Mouse (Mus musculus) liver, embryonic 12.5 days (tissue): ENCODE measurements at regions not wholly inside any gene's neighbourhood (a gene's known extent, or its start where the extent isn't known, plus 50 kb on each side); places are given as distances from the start of the nearest gene placed in this dataset.

Experiments used
- ATAC-seq: fragments of 200-750 bp; cut with Nextera tagmentation; 2 replicates; pipeline ENCODE4 v1.8.0; 2017; ENCODE audit warnings: moderate number of reproducible peaks, mild to moderate bottlenecking, moderate library complexity
- H3K27ac ChIP-seq: fragments of 300-500 bp; sonication (generic); 2 replicates; pipeline ENCODE4 v1.5.1; 2016; ENCODE audit warnings: mild to moderate bottlenecking
- H3K27me3 ChIP-seq: fragments of 300-500 bp; sonication (generic); replicated peaks from 2 replicates; pipeline ENCODE4 v1.6.1; 2016; ENCODE audit warnings: mild to moderate bottlenecking, moderate library complexity
- H3K36me3 ChIP-seq: fragments of 300-500 bp; sonication (generic); 2 replicates; pipeline ENCODE4 v1.6.1; 2016; ENCODE audit warnings: mild to moderate bottlenecking, moderate library complexity
- H3K4me1 ChIP-seq: fragments of 300-500 bp; sonication (generic); 2 replicates; pipeline ENCODE4 v1.6.1; 2016
- H3K4me2 ChIP-seq: fragments of 300-500 bp; sonication (generic); 2 replicates; pipeline ENCODE4 v1.6.1; 2016; ENCODE audit warnings: mild to moderate bottlenecking, moderate library complexity
- H3K4me3 ChIP-seq: fragments of 300-500 bp; sonication (generic); 2 replicates; pipeline ENCODE4 v1.5.1; 2016; ENCODE audit warnings: mild to moderate bottlenecking, moderate library complexity
- H3K9ac ChIP-seq: fragments of 300-500 bp; sonication (generic); 2 replicates; pipeline ENCODE4 v1.6.1; 2016; ENCODE audit warnings: mild to moderate bottlenecking, moderate library complexity
- H3K9me3 ChIP-seq: fragments of 300-500 bp; sonication (generic); replicated peaks from 2 replicates; pipeline ENCODE4 v1.6.1; 2016; ENCODE audit warnings: mild to moderate bottlenecking, moderate library complexity
- WGBS: fragments of 180-500 bp; shearing (Covaris S2); methylation state at CpG from one replicate; pipeline ENCODE4 v1.1.7; 2016; ENCODE audit not compliant: insufficient replicate concordance; 5-methylcytosine and 5-hydroxymethylcytosine counted together

DNA sequence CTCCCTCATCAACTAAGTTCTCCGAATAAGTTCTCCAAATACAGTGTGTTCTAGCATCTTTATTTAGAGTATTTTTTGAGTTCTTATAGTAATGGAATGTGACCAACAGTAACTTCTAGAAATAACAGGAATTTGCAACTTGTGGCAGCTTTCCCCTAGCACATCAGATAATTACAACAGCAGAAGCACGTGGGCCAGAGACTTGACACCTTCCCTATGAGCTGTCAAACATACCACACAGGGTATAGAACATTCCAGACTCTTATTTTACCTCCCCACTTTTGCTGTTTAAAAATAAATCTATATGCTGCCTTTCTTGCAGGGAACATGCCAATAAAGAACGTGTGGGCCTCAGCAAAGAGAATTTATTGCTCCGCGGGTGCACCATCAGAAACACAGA, 77.4 kb upstream of the Commd8 start:
- H3K4me1 ChIP-seq = no peaks in the 10 kb centered on the region
- peaks cover 41% of the 10 kb centered on the region for H3K36me3 ChIP-seq
- no peaks in the 10 kb centered on the region for H3K9me3 ChIP-seq
- H3K4me3 ChIP-seq = no peak overlapping the region
- no peaks in the 10 kb centered on the region for H3K27me3 ChIP-seq
- H3K4me2 ChIP-seq = no peak overlapping the region
- H3K27ac ChIP-seq = no peak overlapping the region
- no peak overlapping the region for H3K9ac ChIP-seq
- 79% methylated on average over 5 of the region's 5 CpGs for WGBS
- ATAC-seq = no peak

DNA sequence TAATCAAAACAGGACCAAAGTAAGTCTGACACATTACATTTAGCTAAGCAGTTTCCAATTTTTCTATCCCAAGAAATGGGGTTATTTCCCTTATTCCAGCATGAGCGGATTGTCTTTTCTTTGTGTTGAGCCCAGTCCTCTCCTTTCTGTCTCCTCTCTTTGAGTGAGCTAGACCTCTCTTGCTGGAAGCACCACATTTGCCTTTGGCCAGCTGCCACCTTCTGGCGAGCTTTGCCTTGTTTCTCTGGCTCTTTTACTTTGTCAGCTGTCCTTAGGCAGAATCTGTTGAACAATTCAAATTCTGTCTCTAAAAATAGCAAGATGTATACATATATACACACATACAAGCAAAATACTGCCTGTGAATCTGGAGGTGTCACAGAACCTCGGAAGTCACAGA, 76.1 kb upstream of the Commd8 start:
- no peaks in the 10 kb centered on the region for H3K9me3 ChIP-seq
- no peak overlapping the region for H3K4me3 ChIP-seq
- no peak overlapping the region for H3K4me2 ChIP-seq
- ATAC-seq = no peak
- WGBS = 74% methylated on average over 3 of the region's 3 CpGs
- no peak overlapping the region for H3K27ac ChIP-seq
- H3K27me3 ChIP-seq = no peaks in the 10 kb centered on the region
- no peak overlapping the region for H3K9ac ChIP-seq
- H3K4me1 ChIP-seq = no peaks in the 10 kb centered on the region
- peaks cover 43% of the 10 kb centered on the region for H3K36me3 ChIP-seq

DNA sequence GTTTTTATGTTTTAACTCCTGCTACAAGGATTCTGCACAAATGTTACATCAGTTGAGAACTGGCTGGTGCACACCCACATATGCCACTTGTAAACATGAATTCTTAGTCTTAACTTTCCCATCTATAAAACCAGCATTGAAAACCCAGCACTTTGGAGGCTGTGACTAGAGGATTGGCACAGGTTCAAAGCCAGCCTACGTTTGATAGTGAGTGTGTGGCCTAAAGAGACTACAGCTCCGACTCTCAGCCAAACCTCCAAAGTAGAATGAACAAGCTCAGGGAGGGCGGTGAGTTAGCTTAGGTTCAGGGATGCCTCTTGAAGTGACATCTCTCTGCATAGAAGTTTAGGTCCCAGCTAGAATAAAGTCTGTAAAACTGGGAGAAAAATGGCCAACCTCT, 75.0 kb upstream of the Commd8 start:
- H3K4me1 ChIP-seq = no peaks in the 10 kb centered on the region
- H3K9me3 ChIP-seq = no peaks in the 10 kb centered on the region
- no peak overlapping the region for H3K9ac ChIP-seq
- 76% methylated on average over 3 of the region's 3 CpGs for WGBS
- no peak overlapping the region for H3K4me2 ChIP-seq
- no peak overlapping the region for H3K4me3 ChIP-seq
- H3K27me3 ChIP-seq = no peaks in the 10 kb centered on the region
- no peak for ATAC-seq
- H3K36me3 ChIP-seq = peaks cover 42% of the 10 kb centered on the region
- no peak overlapping the region for H3K27ac ChIP-seq

DNA sequence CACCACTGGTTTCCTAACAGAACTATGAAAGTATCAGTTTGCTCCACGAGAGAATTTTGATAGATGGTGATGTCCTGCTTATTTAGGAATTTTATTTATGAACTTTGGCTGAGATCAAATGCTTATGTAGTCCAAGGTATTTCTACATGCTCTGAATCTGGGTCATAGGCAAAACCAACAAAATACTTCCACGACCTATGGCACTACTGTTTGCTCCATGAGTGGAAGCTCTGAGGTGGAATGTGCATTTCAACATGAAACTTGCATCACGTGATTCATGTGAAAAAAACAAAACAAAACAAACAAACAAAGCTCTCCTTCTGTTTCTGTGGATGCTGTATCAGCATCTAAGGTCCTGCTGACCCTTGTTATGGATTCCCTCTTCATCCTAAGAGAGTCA, 73.5 kb upstream of the Commd8 start:
- H3K36me3 ChIP-seq = peaks cover 28% of the 10 kb centered on the region
- no peaks in the 10 kb centered on the region for H3K27me3 ChIP-seq
- H3K4me2 ChIP-seq = no peak overlapping the region
- no peak overlapping the region for H3K9ac ChIP-seq
- no peaks in the 10 kb centered on the region for H3K4me1 ChIP-seq
- H3K4me3 ChIP-seq = no peak overlapping the region
- no peak for ATAC-seq
- H3K27ac ChIP-seq = no peak overlapping the region
- WGBS = 67% methylated on average over 3 of the region's 3 CpGs
- no peaks in the 10 kb centered on the region for H3K9me3 ChIP-seq

DNA sequence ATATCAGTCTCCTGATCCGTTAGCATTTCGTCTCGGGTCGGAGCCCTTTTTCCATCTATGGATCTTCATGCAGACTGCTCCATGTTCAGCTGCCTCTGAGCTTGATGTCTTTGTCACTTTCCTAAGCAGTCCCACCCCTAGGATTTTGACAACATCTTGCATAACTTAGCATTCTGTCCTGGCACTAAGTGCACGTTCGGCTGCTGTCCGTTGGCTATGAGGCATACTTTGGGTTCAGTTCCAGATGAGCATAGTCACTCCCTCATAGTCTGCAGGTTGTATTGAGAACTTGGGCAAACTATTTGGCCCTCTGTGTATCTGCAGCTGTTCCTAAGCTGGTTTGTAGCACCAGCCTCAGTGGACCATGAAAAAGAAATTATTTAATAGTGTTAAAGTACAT, 72.3 kb upstream of the Commd8 start:
- WGBS = 83% methylated on average over 7 of the region's 7 CpGs
- H3K4me3 ChIP-seq = no peak overlapping the region
- no peak for ATAC-seq
- H3K9me3 ChIP-seq = no peaks in the 10 kb centered on the region
- H3K27me3 ChIP-seq = no peaks in the 10 kb centered on the region
- no peak overlapping the region for H3K27ac ChIP-seq
- no peak overlapping the region for H3K4me2 ChIP-seq
- H3K36me3 ChIP-seq = peaks cover 29% of the 10 kb centered on the region
- H3K4me1 ChIP-seq = no peaks in the 10 kb centered on the region
- no peak overlapping the region for H3K9ac ChIP-seq

DNA sequence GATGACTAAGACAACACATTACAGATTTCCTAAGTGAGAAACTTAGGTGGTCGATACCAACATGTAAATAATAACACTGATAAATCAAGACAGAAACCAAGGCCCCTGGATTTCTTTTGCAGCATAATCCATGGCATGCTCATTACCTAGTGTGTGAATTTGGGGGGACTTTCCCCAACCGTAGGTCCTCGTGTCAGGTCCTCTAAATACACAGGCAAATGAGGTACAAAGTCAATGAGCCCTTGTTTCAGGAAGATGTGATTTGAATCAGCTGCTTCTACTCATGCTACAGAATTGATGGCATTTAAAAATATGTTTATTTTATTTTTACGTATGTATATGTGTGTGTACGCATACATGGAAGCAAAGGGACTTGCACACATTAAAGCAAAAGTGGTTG, 59.0 kb upstream of the Commd8 start:
- WGBS = 80% methylated on average over 5 of the region's 5 CpGs
- Histone ChIP-seq H3K27ac (no peak overlapping the region), H3K9me3 (no peaks in the 10 kb centered on the region), H3K4me2 (no peak overlapping the region), H3K4me1 (peaks cover 26% of the 10 kb centered on the region), H3K9ac (no peak overlapping the region), H3K27me3 (no peaks in the 10 kb centered on the region), H3K4me3 (no peak overlapping the region), H3K36me3 (peaks cover 14% of the 10 kb centered on the region)
- no peak for ATAC-seq

DNA sequence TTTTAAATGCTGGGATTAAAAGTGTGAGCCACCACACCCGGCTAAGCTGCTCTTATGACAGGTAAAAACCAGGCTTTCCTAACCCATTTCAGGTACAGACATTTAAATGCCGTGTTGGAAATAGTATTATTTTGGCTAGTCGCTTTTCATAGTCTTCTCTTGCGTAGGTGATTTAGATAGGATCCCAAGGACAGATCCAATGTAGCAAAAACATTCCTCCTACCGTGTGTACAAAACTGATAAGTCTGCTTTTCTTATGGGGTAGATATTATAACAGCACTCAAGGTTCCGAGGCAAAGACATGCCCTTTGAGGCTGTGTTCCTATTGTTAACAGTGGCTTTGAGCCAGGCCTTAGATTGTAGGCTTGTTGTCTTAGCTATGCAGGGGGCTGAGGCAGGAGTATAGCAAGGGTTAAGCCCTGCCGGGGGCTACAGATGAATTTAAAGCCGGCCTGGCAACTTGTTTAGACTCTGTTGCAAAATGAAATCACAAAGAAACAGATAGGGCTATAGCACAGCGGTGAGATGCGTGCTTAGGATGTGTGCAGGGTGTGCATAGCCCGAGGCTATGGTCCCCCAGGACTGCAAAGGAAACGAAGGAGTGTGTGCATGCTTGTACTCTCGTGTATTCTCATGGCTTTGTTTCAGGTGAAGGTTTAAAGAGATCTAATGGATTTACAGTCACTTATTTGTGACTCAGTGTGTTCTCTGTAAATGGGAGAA, 57.7 kb upstream of the Commd8 start:
- H3K4me3 ChIP-seq = peak overlapping the region; percentile 19; the same call in 1 of the 2 replicates
- H3K9ac ChIP-seq = peak overlapping the region; percentile 62
- no peaks in the 10 kb centered on the region for H3K9me3 ChIP-seq
- peaks cover 26% of the 10 kb centered on the region for H3K4me1 ChIP-seq
- H3K27me3 ChIP-seq = no peaks in the 10 kb centered on the region
- 49% methylated on average over 13 of the region's 13 CpGs for WGBS
- peak; percentile 89 for ATAC-seq
- peak overlapping the region; percentile 70 for H3K4me2 ChIP-seq
- H3K27ac ChIP-seq = peak overlapping the region; percentile 88
- peaks cover 7% of the 10 kb centered on the region for H3K36me3 ChIP-seq

DNA sequence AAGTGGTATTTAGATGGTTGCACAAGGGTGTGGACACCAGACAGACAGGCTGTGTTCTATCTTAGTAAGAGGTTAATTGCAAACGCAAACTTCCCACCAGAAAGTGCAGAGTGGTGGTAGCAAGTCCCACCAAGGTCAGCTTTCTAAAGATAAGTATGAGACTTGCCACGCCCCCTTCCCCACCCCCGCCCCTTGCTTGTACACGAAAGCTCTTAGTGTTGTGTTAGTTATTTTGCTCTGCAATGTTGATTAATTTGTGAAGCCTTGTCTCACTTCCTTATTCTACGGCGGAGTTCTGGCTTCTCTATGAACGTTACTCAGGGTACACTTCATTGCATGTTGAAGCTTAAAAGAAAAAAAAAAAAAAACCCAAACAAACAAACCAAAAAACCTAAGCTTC, 57.1 kb upstream of the Commd8 start:
- Histone ChIP-seq H3K36me3 (peaks cover 5% of the 10 kb centered on the region), H3K27ac (peak overlapping the region; percentile 88), H3K4me3 (peak overlapping the region; percentile 19), H3K4me2 (peak overlapping the region; percentile 70), H3K4me1 (peaks cover 26% of the 10 kb centered on the region), H3K27me3 (no peaks in the 10 kb centered on the region), H3K9ac (peak overlapping the region; percentile 62), H3K9me3 (no peaks in the 10 kb centered on the region)
- WGBS = 8% methylated on average over 7 of the region's 7 CpGs
- ATAC-seq = peak; percentile 73

DNA sequence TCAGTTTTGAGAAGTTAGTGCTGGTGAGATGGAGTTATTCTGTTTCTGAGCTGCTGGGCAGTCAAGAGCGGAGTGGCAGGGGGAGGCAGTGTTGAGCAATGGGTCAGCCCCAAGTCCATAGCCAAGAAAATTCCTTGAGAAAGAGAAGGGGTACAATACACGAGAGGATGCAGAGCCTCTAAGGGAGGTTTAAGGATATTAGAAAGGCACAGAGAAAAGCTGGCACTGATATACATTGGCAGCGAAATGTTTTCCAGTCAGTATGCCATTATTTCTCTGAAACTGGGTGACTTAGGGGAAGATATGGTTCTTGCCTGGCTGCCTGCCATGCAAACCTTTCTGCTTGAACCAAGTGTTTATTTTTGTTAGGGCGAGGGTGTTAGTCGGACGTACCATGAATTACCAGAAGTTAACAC, 56.6 kb upstream of the Commd8 start:
- Histone ChIP-seq H3K27me3 (no peaks in the 10 kb centered on the region), H3K27ac (peak overlapping the region; percentile 88), H3K4me1 (peaks cover 26% of the 10 kb centered on the region), H3K4me2 (peak overlapping the region; percentile 70), H3K9ac (peak overlapping the region; percentile 39), H3K4me3 (peak overlapping the region; percentile 19), H3K36me3 (peaks cover 5% of the 10 kb centered on the region), H3K9me3 (no peaks in the 10 kb centered on the region)
- peak; percentile 31 for ATAC-seq
- WGBS = 27% methylated on average over 6 of the region's 6 CpGs

DNA sequence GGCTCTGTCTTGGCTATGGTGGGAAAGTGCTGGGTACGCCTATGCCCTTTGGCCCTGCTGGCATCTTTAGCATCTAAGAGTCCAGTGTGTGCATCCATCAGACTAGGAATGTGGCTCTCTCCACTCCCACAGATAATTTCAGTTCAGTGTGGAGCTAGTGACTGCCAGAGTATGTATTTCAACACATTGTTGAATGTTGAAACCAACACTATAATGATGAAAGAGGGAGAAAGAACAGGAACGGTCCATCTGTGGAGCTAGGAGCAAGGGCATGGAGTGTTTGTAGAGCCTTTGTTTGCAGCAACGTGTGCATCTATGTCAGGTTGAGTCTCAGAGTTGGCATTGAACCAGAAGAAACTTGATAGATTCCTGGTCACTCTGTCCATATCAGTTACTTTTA, 54.9 kb upstream of the Commd8 start:
- ATAC-seq = no peak
- H3K4me1 ChIP-seq = peaks cover 26% of the 10 kb centered on the region
- H3K9ac ChIP-seq = no peak overlapping the region
- H3K4me2 ChIP-seq = no peak overlapping the region
- 0 out of 2 replicates have a peak, but pooled peaks cover 3% of the 10 kb centered on the region for H3K36me3 ChIP-seq
- H3K27me3 ChIP-seq = no peaks in the 10 kb centered on the region
- WGBS = 84% methylated on average over 3 of the region's 3 CpGs
- no peak overlapping the region for H3K4me3 ChIP-seq
- H3K9me3 ChIP-seq = no peaks in the 10 kb centered on the region
- no peak overlapping the region for H3K27ac ChIP-seq

DNA sequence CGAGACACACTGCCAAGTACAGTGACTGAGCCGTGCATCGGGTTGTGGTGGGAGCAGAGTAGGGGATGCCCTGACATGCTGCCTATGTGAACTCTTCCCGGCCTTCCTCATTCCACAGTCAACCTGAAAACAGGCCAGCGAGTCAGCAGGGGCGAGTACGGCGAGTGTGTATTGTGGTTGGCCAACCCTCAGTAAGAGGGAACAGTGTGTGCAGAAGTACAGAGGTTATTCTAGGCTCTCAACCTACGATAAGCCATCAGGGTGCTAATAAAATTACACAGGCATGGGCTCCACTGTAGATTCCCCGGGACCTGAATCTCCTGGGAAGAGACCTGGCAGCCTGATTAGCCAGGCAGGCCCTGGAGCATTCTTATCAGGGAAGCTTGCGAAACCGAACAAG, 51.7 kb upstream of the Commd8 start:
- peaks cover 6% of the 10 kb centered on the region for H3K4me1 ChIP-seq
- H3K4me3 ChIP-seq = no peak overlapping the region
- 81% methylated on average over 12 of the region's 12 CpGs for WGBS
- no peaks in the 10 kb centered on the region for H3K9me3 ChIP-seq
- no peak overlapping the region for H3K4me2 ChIP-seq
- H3K36me3 ChIP-seq = 0 out of 2 replicates have a peak, but pooled peaks cover 3% of the 10 kb centered on the region
- no peak overlapping the region for H3K9ac ChIP-seq
- no peaks in the 10 kb centered on the region for H3K27me3 ChIP-seq
- H3K27ac ChIP-seq = no peak overlapping the region
- ATAC-seq = 0 out of 2 replicates have a peak, but pooled peaks have one; percentile 24

DNA sequence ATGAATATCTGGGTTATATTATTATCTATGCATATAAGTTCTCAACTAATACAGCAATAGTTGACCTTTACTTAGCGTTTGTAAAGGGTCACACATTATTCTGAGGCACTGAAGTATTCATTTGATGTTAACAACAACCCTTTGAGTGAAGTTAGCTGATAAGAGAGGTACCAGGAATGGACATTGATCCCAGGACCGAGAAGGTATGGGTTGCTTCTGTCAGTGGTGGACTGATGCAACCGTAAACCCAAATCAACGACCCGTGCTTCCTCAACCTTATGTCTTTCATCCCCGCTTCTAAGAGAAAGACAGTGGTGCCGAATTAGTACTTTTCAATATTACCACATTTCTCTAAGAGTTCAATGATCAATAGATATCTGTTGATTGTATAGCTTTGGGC, 51.3 kb upstream of the Commd8 start:
- Histone ChIP-seq H3K27me3 (no peaks in the 10 kb centered on the region), H3K4me1 (peaks cover 1% of the 10 kb centered on the region), H3K4me2 (no peak overlapping the region), H3K36me3 (0 out of 2 replicates have a peak, but pooled peaks cover 3% of the 10 kb centered on the region), H3K27ac (no peak overlapping the region), H3K4me3 (no peak overlapping the region), H3K9me3 (no peaks in the 10 kb centered on the region), H3K9ac (no peak overlapping the region)
- 83% methylated on average over 7 of the region's 7 CpGs for WGBS
- no peak for ATAC-seq
